In the genomic region with DNA sequence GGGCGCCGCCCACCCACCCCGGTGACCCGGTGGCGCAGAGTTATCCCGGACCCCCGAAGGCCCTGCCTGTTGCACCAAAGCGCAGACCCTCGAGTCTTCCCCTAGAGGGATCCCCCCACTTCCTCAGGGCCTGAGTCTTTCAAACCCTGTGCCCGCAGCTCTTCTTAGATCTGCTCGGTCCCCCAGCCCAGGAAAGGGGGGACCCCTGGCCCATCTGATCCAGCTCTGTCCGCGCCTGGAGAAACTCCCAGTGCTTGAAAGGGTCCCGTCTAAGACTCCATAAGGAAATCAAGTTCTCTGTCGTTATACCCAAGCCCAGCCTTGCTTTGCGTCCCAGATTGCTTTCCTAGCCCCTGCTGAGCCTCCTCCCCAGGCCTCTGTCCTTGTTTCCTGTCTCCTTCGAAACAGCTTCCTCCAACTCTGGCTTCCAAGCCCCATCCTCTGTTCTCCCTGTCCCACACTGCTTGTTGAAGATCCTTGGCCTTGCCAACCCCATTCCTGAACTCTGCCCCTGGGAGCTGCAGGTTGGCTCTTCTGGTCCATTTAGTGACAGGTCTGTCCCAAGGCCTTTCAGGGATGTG, we compare ENCODE assay signal across 9 mouse cellular contexts. TPM values are rescaled to one million over a fixed set of nuclear protein-coding genes. Genes with fewer than 3 reads are reported as not detected.
DNase-seq lines count a peak whose midpoint lies in the region; ATAC-seq and TF ChIP-seq lines count a peak whose summit lies in the region.
"Had no signal": no experiment of that assay in that cellular context is flagged by ENCODE, and none has a peak within 500 bp of the region (broad histone marks: within the 10 kb centered on the region; RNA-seq: fewer than 3 reads in every experiment).

No protein-coding gene starts in this region.

- TF ChIP-seq RAD21 in CH12.LX (IDR thresholded peaks at IDR 0.05; ENCODE audit: low read depth, low read length): no peak

- ATAC-seq in forebrain, embryonic 16.5 days: no peak; the same call in 1 of the 2 replicates
- peak; percentile 8; the same call in 1 of the 2 replicates for ATAC-seq in kidney, embryonic 16.5 days (ENCODE audit: low FRiP score, low TSS enrichment)
- ATAC-seq in neural tube, embryonic 12.5 days (ENCODE audit: low FRiP score, low read depth): no peak; the same call in 1 of the 2 replicates
- ATAC-seq in frontal cortex, adult (ENCODE audit: low TSS enrichment): no peak

- DNase-seq in cerebellum, adult 11 months: peak; percentile 38
- DNase-seq in cerebellum, adult 11-12 months: no peak
- DNase-seq in CH12.LX (ENCODE audit: extremely low read depth): no peak
- DNase-seq in thymus, adult 18-20 months: no peak

- H3K79me2 ChIP-seq in CH12.LX (replicated peaks; ENCODE audit: control insufficient read depth, extremely low read depth, insufficient read depth, poor library complexity, severe bottlenecking): 0 out of 2 replicates have a peak, but pooled peaks cover 4% of the 10 kb centered on the region

- H3K9ac ChIP-seq in CH12.LX (ENCODE audit: insufficient read depth, low read depth): peak overlapping the region; percentile 90
- H3K9ac ChIP-seq in forebrain, embryonic 16.5 days (replicated peaks; ENCODE audit: low read depth, low read length): peak overlapping the region; percentile 84
- peak overlapping the region; percentile 89 for H3K9ac ChIP-seq in kidney, embryonic 16.5 days (replicated peaks; ENCODE audit: low read length)
- H3K9ac ChIP-seq in neural tube, embryonic 12.5 days: peak overlapping the region; percentile 84

- peak overlapping the region; percentile 49 to 75 (median 68) for H3K4me3 ChIP-seq in CH12.LX (replicated peaks in 1 of 3; ENCODE audit: low read depth in 2 of 3, low read length in 2 of 3, poor library complexity in 1 of 3)
- H3K4me3 ChIP-seq in forebrain, embryonic 16.5 days (replicated peaks; ENCODE audit: low read length): peak overlapping the region; percentile 80
- H3K4me3 ChIP-seq in kidney, embryonic 16.5 days (ENCODE audit: low read length): peak overlapping the region; percentile 77
- H3K4me3 ChIP-seq in neural tube, embryonic 12.5 days: peak overlapping the region; percentile 74

- H3K27me3 ChIP-seq in CH12.LX (replicated peaks): peaks cover 24% of the 10 kb centered on the region
- no peaks in the 10 kb centered on the region for H3K27me3 ChIP-seq in forebrain, embryonic 16.5 days (replicated peaks; ENCODE audit: control insufficient read depth, insufficient read depth, low read length)
- H3K27me3 ChIP-seq in kidney, embryonic 16.5 days (ENCODE audit: insufficient read depth, low read length): no peaks in the 10 kb centered on the region
- no peaks in the 10 kb centered on the region for H3K27me3 ChIP-seq in neural tube, embryonic 12.5 days (replicated peaks)

- H3K27ac ChIP-seq in CH12.LX (ENCODE audit: insufficient read depth, low read depth): no peak overlapping the region
- peak overlapping the region; percentile 98 for H3K27ac ChIP-seq in forebrain, embryonic 16.5 days (ENCODE audit: low read length)
- H3K27ac ChIP-seq in kidney, embryonic 16.5 days (ENCODE audit: low read length): peak overlapping the region; percentile 100
- H3K27ac ChIP-seq in neural tube, embryonic 12.5 days: peak overlapping the region; percentile 97

- no peak for TF ChIP-seq EP300 in CH12.LX (IDR thresholded peaks at IDR 0.05; ENCODE audit: low read length)

- dilution Hi-C loops in CH12.LX (cut with MboI; ENCODE audit: extremely low pct_ligation_motif_present, extremely low pct_unique_long_range_greater_than_20kb, low sequenced_read_pairs): no loop called here

- H3K9me3 ChIP-seq in CH12.LX (replicated peaks; ENCODE audit: low read length): no peaks in the 10 kb centered on the region
- no peaks in the 10 kb centered on the region for H3K9me3 ChIP-seq in forebrain, embryonic 16.5 days (ENCODE audit: control insufficient read depth, low read length)
- H3K9me3 ChIP-seq in kidney, embryonic 16.5 days (ENCODE audit: low read length): no peaks in the 10 kb centered on the region
- H3K9me3 ChIP-seq in neural tube, embryonic 12.5 days: no peaks in the 10 kb centered on the region

- H3K4me2 ChIP-seq in CH12.LX (ENCODE audit: insufficient read depth, low read depth, poor library complexity, severe bottlenecking): peak overlapping the region; percentile 66
- H3K4me2 ChIP-seq in forebrain, embryonic 16.5 days (ENCODE audit: low read length): peak overlapping the region; percentile 80
- H3K4me2 ChIP-seq in kidney, embryonic 16.5 days (replicated peaks; ENCODE audit: low read depth, low read length): peak overlapping the region; percentile 72
- H3K4me2 ChIP-seq in neural tube, embryonic 12.5 days (replicated peaks): peak overlapping the region; percentile 70

- in situ Hi-C loops in CH12.LX (cut with MboI; ENCODE audit: low pct_ligation_motif_present, low pct_unique_long_range_greater_than_20kb, low sequenced_read_pairs): no loop called here

- no peak for TF ChIP-seq POLR2A in CH12.LX (IDR thresholded peaks at IDR 0.05; ENCODE audit: low read depth, low read length)

- H3K4me1 ChIP-seq in CH12.LX (ENCODE audit: control insufficient read depth in 1 of 2, insufficient read depth in 2 of 2): peaks cover 0 to 28% of the 10 kb centered on the region in 2 experiments; a peak in 2 of 4 replicates
- peaks cover 27% of the 10 kb centered on the region for H3K4me1 ChIP-seq in forebrain, embryonic 16.5 days (replicated peaks; ENCODE audit: control insufficient read depth, insufficient read depth, low read length)
- peaks cover 32% of the 10 kb centered on the region for H3K4me1 ChIP-seq in kidney, embryonic 16.5 days (ENCODE audit: insufficient read depth, low read length)
- peaks cover 17% of the 10 kb centered on the region for H3K4me1 ChIP-seq in neural tube, embryonic 12.5 days

- peaks cover 25 to 38% of the 10 kb centered on the region in 2 experiments for H3K36me3 ChIP-seq in CH12.LX (replicated peaks in 1 of 2; ENCODE audit: control insufficient read depth in 1 of 2, insufficient read depth in 1 of 2, low read length in 1 of 2)
- peaks cover 9% of the 10 kb centered on the region; the same call in 1 of the 2 replicates for H3K36me3 ChIP-seq in forebrain, embryonic 16.5 days (ENCODE audit: control insufficient read depth, insufficient read depth)
- H3K36me3 ChIP-seq in kidney, embryonic 16.5 days (ENCODE audit: insufficient read depth, low read length): peaks cover 24% of the 10 kb centered on the region
- H3K36me3 ChIP-seq in neural tube, embryonic 12.5 days: peaks cover 20% of the 10 kb centered on the region

- 2% methylated on average over 17 of the region's 17 CpGs for WGBS in forebrain, embryonic 16.5 days
- WGBS in kidney, embryonic 16.5 days: under 1% methylated on average over 15 of the region's 17 CpGs
- 0% methylated on average over 17 of the region's 17 CpGs for WGBS in neural tube, embryonic 12.5 days

- no peak for TF ChIP-seq CTCF in CH12.LX (conservative IDR thresholded peaks at IDR 0.05 in 1 of 2, IDR thresholded peaks at IDR 0.05 in 1 of 2; ENCODE audit: low read depth in 2 of 2, low read length in 2 of 2)

TF ChIP-seq in CH12.LX, 34 proteins besides CTCF, POLR2A, EP300 and RAD21 (continues in another document):
- no peak for TF ChIP-seq NELFE (IDR thresholded peaks at IDR 0.05; ENCODE audit: low read depth, low read length)
- no peak for TF ChIP-seq KAT2A (IDR thresholded peaks at IDR 0.05; ENCODE audit: insufficient replicate concordance, low read length)
- TF ChIP-seq CHD2 (IDR thresholded peaks at IDR 0.05; ENCODE audit: low read length): no peak
- TF ChIP-seq BHLHE40 (IDR thresholded peaks at IDR 0.05; ENCODE audit: low read depth, low read length): no peak
- no peak for TF ChIP-seq MYC (IDR thresholded peaks at IDR 0.05; ENCODE audit: low read depth, low read length)
- TF ChIP-seq TBP (conservative IDR thresholded peaks at IDR 0.05; ENCODE audit: low read depth, low read length): no peak
- TF ChIP-seq ETS1 (conservative IDR thresholded peaks at IDR 0.05; ENCODE audit: low read depth, low read length): no peak

RNA-seq across cellular contexts. Expression of gene Gga1, which starts 0.9 kb away (rescaled TPM):
- total RNA-seq in CH12.LX (2012; rRNA removed): 13.7 and 14.1 TPM in 2 replicates
- total RNA-seq in CH12.LX (2014; rRNA removed): 4.6 and 5.7 TPM in 2 replicates
- polyA plus RNA-seq in CH12.LX (2012; ENCODE audit: insufficient read length, low read depth): 23.5 and 24.5 TPM in 2 replicates
- polyA plus RNA-seq in forebrain, embryonic 16.5 days (2015; fragmentation: Nextera tagmentation; extraction: Ambion mirVana): 61.3 and 67.4 TPM in 2 replicates
- 54.7 and 61.9 TPM in 2 replicates for polyA plus RNA-seq in kidney, embryonic 16.5 days (2015; fragmentation: Nextera tagmentation; extraction: Ambion mirVana)
- polyA plus RNA-seq in neural tube, embryonic 12.5 days (2016; fragmentation: Nextera tagmentation; extraction: Ambion mirVana): 55.6 and 57.5 TPM in 2 replicates

RNA-seq across cellular contexts. Expression of gene Gm49510, which starts 21.6 kb away (rescaled TPM):
- total RNA-seq in CH12.LX (2012; rRNA removed) (0.25 and 0.50 TPM in 2 replicates), CH12.LX (2014; rRNA removed) (0.12 and 0.15 TPM in 2 replicates)
- polyA plus RNA-seq in CH12.LX (2012; ENCODE audit: insufficient read length, low read depth): 0.78 TPM in 1 of 2 replicates, not detected in the other
- 0.19 and 0.30 TPM in 2 replicates for polyA plus RNA-seq in forebrain, embryonic 16.5 days (2015; fragmentation: Nextera tagmentation; extraction: Ambion mirVana)
- 0.37 and 0.70 TPM in 2 replicates for polyA plus RNA-seq in kidney, embryonic 16.5 days (2015; fragmentation: Nextera tagmentation; extraction: Ambion mirVana)
- 0.28 and 0.32 TPM in 2 replicates for polyA plus RNA-seq in neural tube, embryonic 12.5 days (2016; fragmentation: Nextera tagmentation; extraction: Ambion mirVana)
- polyA plus RNA-seq: gonadal fat pad, adult 2 months had no signal

RNA-seq across cellular contexts. Expression of gene Sh3bp1, which starts 21.7 kb away (rescaled TPM):
- total RNA-seq in CH12.LX (2012; rRNA removed): 20.6 and 23.8 TPM in 2 replicates
- 12.3 and 15.5 TPM in 2 replicates for total RNA-seq in CH12.LX (2014; rRNA removed)
- 48.6 and 69.7 TPM in 2 replicates for polyA plus RNA-seq in CH12.LX (2012; ENCODE audit: insufficient read length, low read depth)
- polyA plus RNA-seq in forebrain, embryonic 16.5 days (2015; fragmentation: Nextera tagmentation; extraction: Ambion mirVana): 4.9 and 6.0 TPM in 2 replicates
- 33.1 and 41.0 TPM in 2 replicates for polyA plus RNA-seq in kidney, embryonic 16.5 days (2015; fragmentation: Nextera tagmentation; extraction: Ambion mirVana)
- 9.6 and 10.0 TPM in 2 replicates for polyA plus RNA-seq in neural tube, embryonic 12.5 days (2016; fragmentation: Nextera tagmentation; extraction: Ambion mirVana)

RNA-seq across cellular contexts. Expression of gene Lgals2, which starts 22.6 kb away (rescaled TPM):
- total RNA-seq in CH12.LX (2012; rRNA removed) (not detected in 2 replicates), CH12.LX (2014; rRNA removed) (not detected in 2 replicates)
- polyA plus RNA-seq in CH12.LX (2012; ENCODE audit: insufficient read length, low read depth): not detected in 2 replicates
- not detected in 2 replicates for polyA plus RNA-seq in forebrain, embryonic 16.5 days (2015; fragmentation: Nextera tagmentation; extraction: Ambion mirVana)
- 0.54 and 0.77 TPM in 2 replicates for polyA plus RNA-seq in kidney, embryonic 16.5 days (2015; fragmentation: Nextera tagmentation; extraction: Ambion mirVana)
- not detected in 2 replicates for polyA plus RNA-seq in neural tube, embryonic 12.5 days (2016; fragmentation: Nextera tagmentation; extraction: Ambion mirVana)

RNA-seq across cellular contexts. Expression of gene Cdc42ep1, which starts 35.5 kb away (rescaled TPM):
- total RNA-seq in CH12.LX (2012; rRNA removed): not detected in 2 replicates
- not detected in 2 replicates for total RNA-seq in CH12.LX (2014; rRNA removed)
- polyA plus RNA-seq in CH12.LX (2012; ENCODE audit: insufficient read length, low read depth): not detected in 2 replicates
- polyA plus RNA-seq in forebrain, embryonic 16.5 days (2015; fragmentation: Nextera tagmentation; extraction: Ambion mirVana): 9.7 and 11.0 TPM in 2 replicates
- polyA plus RNA-seq in kidney, embryonic 16.5 days (2015; fragmentation: Nextera tagmentation; extraction: Ambion mirVana): 58.5 and 59.7 TPM in 2 replicates
- 14.9 and 17.6 TPM in 2 replicates for polyA plus RNA-seq in neural tube, embryonic 12.5 days (2016; fragmentation: Nextera tagmentation; extraction: Ambion mirVana)
